Mouse (Mus musculus) embryo, embryonic 10.5 days (tissue): ENCODE measurements around the gene Sec24d.
A peak's percentile ranks its signal among the peaks of the same experiment; 100 is the strongest.

Source experiments
- DNase-seq: peaks from one replicate; pipeline ENCODE4 v3.0.0-alpha.2; 2015; ENCODE audit warnings: low spot score

The Sec24d gene

GRCm38 (mm10) chr3:123298283-123298682, 31.0 kb downstream of the Sec24d start:
- DNase-seq, result no peak

GRCm38 (mm10) chr3:123301521-123301920, 34.3 kb downstream of the Sec24d start:
- no peak for DNase-seq

DNA sequence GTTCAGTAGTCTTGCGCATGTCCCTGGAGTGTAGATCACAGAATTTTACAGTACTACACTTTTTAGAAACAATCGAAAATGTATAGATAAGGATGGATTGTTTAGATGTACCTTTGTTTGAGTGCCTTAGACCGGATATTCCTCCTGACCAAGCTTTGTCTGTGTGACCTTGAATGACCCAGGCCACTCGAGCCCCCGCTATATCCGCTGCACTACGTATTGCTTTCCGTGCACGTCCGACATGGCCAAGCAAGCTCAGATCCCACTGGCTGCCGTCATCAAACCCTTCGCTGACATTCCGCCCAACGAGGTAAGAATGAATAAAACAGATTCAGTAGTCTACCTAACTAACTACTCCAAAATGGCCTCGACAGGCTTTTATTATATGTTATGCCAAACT, 38.4 kb downstream of the Sec24d start:
- DNase-seq, result no peak

- no peak for DNase-seq
Observed at GRCm38 (mm10) chr3:123307446-123307845, 40.2 kb downstream of the Sec24d start.

DNA sequence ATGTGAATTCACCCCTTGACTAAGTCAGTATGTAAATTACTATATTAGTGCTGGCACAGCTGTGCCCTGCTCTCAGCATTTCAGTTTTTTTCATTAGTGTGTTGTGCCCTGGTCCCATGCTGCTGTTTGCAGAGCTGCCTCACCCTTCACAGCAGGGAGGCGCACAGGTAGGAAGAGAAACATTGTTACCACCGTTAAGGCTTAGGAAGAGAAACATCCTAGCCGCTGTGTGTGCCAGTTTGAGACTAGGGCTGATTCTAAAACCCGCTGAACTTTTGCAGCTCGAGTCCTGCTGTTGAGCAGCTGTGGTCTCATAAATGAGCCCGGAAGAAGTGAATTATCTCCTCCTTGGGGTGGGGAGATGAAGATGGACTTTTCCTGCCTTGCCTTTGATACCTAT, 41.9 kb downstream of the Sec24d start:
- no peak for DNase-seq

DNA sequence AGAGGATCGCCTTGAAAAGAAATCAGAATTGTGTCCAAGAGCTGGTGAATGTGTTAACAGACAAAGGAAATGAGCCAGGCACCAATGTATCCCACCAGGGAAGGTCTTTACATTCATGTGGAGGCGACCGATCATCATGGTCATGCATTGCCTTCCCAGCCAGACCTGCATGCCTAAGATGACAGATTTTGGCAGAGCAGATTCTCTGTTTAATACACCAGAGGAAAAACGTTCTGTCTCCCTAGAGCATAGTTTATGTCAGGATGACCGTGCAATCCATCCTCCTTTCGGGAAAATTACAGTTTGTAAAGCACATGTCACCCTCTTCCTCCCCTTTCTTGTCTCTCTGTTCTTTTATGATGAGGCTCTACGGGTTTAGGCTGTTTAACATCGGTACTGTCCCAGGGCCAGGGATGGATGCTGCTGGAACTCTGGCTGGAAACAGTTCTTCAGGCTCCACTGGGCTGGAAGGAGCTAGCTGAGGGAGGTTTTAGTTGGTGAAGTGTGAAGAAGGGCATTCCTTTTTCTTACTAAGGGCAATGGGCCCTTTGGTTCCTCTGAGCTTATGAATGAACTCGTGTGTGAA, 45.3 kb downstream of the Sec24d start:
- no peak for DNase-seq

DNA sequence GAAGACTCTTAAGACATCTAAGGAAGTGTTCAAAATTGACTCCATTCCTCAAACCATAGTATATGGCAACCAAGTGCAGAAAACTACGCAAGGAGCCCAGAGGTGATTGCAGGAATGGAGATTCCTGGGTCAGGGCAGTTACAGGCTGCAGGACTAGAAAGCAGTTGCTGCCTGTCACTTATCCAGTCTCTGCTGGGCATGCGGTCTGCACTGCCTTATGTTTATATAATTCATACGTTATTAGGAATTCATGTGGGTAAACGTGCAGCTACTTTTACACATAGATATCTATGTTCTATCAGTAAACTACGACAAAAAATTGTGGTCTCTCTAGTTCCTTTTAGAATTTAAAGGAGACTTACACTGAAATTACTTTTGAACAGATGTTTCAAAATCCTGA, 46.2 kb downstream of the Sec24d start:
- no peak for DNase-seq

- no peak for DNase-seq
Observed at GRCm38 (mm10) chr3:123313920-123314614, 46.8 kb downstream of the Sec24d start.

- no peak for DNase-seq
Observed at GRCm38 (mm10) chr3:123316066-123316465, 48.8 kb downstream of the Sec24d start.

DNA sequence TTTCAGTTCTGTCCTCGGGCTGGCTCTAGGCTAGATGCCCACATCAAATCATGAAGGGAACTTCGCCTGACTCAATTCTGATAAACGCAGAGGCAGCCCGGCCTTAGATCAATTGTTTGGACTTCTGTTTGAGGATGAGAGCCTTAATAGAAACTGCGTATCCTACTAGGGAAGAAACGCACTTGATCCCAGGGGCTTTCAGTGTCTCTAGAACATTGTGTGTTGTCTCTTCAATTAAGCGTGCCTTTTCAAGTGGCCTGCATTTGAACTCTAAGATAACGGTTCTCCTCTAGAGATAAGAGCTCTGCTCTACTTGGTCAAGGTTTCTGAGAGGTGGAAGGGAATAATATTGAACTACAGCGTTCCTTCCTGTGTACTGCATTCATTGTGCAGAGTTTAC, 49.8 kb downstream of the Sec24d start:
- DNase-seq, result no peak

GRCm38 (mm10) chr3:123320341-123320740, 53.1 kb downstream of the Sec24d start:
- DNase-seq, result no peak

GRCm38 (mm10) chr3:123321612-123322011, 54.4 kb downstream of the Sec24d start:
- no peak for DNase-seq

DNA sequence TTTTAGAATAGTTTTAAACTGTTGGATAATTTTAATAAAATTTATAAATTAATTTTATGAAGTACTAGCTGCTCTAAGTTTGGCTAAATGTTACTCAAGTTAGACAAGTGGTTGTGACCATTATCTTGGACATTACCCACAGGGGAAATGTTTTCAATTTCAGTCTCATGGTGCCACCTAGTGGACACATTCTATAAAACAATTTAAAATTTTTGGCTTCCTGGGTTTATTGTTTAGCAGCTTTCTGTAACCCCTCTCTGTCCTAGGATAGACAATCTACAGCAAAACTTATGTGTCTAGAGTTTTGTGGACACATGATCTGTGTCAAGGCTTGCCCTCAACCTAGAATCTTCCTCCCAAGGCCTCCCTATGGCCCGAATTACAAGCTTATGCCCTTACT, 54.9 kb downstream of the Sec24d start:
- peak; percentile 86 for DNase-seq

DNA sequence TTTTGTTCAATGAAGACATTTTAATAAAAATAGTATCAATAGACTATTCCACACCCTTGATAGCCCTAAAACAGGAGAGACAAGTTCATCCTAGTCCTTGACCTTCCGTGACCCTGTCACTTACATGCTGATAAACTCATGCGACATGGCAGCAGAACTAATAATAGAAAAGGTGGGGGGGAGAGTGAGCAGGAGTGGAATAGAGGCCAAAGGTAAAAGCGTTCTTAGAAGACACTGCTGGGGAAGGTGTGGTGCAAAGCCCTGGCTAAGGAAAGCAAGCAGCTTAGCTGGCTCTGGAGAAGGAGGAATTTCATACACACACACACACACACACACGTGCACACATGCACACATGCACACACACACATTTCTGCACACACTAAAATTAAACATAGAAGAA, 57.1 kb downstream of the Sec24d start:
- DNase-seq, result no peak

DNA sequence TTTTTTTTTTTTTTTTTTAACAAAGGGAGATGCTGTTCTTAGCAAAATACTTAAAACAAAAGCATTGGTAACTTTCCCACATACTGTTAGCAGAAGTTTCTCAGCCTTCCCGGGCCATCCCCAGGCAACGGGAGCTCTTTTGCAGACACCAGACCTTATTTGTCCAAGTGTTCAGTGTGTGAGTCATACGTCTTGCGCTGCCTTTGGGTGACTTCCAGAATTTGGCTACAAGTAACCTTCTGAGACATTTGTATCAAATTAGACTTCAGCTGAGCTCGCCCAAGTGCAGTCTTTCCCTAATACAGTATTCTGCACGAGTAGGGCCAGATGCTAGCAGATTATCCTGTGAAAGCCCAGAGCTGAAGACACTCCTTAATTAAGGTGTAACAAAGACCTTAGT, 62.0 kb downstream of the Sec24d start:
- no peak for DNase-seq

GRCm38 (mm10) chr3:123330221-123330620, 63.0 kb downstream of the Sec24d start:
- no peak for DNase-seq

DNA sequence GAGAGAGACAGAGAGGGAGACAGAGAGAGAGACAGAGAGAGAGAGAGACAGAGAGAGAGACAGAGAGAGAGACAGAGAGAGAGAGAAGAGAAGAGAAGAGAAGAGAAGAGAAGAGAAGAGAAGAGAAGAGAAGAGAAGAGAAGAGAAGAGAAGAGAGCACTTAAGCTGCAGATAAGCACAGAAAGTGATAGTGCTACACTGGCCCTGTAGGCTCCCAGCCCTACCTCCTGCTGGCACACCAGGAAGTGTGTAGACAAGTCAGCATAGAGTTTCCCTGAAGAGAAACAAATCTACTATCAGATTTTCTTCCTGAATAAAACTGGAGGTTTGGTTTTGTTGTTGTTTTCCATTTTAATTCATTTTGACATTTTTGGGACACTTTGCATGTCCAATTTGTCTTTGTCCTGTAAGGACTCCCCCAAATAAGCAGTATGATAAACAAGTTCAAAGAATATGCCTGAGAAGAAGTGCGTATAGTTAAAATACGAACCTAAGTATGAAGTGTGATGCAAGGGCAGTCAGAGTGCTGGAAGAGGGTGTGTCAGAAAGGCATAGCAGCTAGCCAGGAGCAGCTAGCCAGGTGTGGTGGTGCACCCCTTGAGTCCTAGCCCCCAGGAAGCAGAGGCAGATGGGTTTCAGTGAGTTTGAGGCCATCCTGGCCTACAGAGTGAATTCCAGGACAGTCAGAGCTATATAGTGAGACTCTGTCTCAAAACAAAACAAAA, 65.2 kb downstream of the Sec24d start:
- DNase-seq, result no peak

DNA sequence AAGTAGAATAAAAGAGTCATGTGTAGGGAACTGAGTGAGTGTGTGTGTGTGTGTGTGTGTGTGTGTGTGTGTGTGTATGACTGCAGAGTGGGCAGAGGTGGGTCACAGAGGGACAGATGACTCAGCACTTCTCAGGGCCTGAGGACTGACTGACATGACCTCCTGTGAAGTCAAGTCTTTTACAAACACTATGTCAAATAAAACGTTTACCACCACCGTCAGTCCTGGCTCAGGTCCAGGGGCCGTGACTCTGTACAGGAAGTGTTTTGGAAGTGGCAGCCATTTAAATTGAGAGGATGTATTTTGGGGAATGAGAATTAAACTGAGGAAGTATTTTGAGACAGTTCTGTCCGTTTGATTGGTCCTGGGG, 65.8 kb downstream of the Sec24d start:
- no peak for DNase-seq

- DNase-seq, result no peak
Observed at GRCm38 (mm10) chr3:123334947-123335346, 67.7 kb downstream of the Sec24d start.

GRCm38 (mm10) chr3:123335480-123335879, 68.2 kb downstream of the Sec24d start:
- no peak for DNase-seq

DNA sequence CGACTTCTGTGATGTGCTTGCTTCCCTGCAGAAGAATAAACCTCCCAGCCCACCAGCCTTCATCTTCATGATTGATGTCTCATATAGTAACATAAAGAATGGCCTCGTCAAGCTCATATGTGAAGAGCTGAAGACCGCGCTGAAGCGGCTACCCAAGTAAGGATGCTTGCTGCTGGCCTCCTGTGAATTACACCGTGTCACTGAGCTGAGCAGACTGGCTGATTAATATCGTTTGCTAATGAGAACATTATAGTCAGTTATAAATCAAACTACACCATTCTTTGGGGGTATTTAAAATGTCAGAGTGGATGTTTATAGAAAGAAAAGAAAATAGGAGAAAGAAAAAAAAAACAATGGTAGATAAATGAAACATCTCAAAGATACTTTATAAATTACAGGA, 69.2 kb downstream of the Sec24d start:
- no peak for DNase-seq

- DNase-seq, result no peak
Observed at GRCm38 (mm10) chr3:123336951-123337350, 69.7 kb downstream of the Sec24d start.

- DNase-seq, result no peak
Observed at GRCm38 (mm10) chr3:123337853-123338252, 70.6 kb downstream of the Sec24d start.
